Mouse (Mus musculus) kidney, embryonic 16.5 days (tissue): Measurements from ENCODE around the gene Ncbp2. TPM values are rescaled to one million over a fixed set of nuclear protein-coding genes. Genes with fewer than 3 reads are reported as not detected.

ENCODE experiments used
- ATAC-seq: fragments of 200-750 bp; cut with Nextera tagmentation; 2 replicates; pipeline ENCODE4 v1.8.0; 2017; ENCODE audit warnings: moderate TSS enrichment; ENCODE audit not compliant: low FRiP score, low TSS enrichment
- H3K27ac ChIP-seq: fragments of 300-500 bp; sonication (generic); 2 replicates; pipeline ENCODE4 v1.5.1; 2014; ENCODE audit warnings: low read length
- H3K27me3 ChIP-seq: fragments of 300-500 bp; sonication (generic); 2 replicates; pipeline ENCODE4 v1.6.1; 2014; ENCODE audit warnings: low read length, control low read depth, mixed read lengths; ENCODE audit not compliant: insufficient read depth
- H3K36me3 ChIP-seq: fragments of 300-500 bp; sonication (generic); 2 replicates; pipeline ENCODE4 v1.6.1; 2014; ENCODE audit warnings: low read length, control low read depth, mixed read lengths; ENCODE audit not compliant: insufficient read depth
- H3K4me1 ChIP-seq: fragments of 300-500 bp; sonication (generic); 2 replicates; pipeline ENCODE4 v1.6.1; 2014; ENCODE audit warnings: low read length, control low read depth, mixed read lengths; ENCODE audit not compliant: insufficient read depth
- H3K4me2 ChIP-seq: fragments of 300-500 bp; sonication (generic); replicated peaks from 2 replicates; pipeline ENCODE4 v1.6.1; 2014; ENCODE audit warnings: low read depth, low read length
- H3K4me3 ChIP-seq: fragments of 300-500 bp; sonication (generic); 2 replicates; pipeline ENCODE4 v1.5.1; 2014; ENCODE audit warnings: mild to moderate bottlenecking, low read length
- H3K9ac ChIP-seq: fragments of 300-500 bp; sonication (generic); replicated peaks from 2 replicates; pipeline ENCODE4 v1.6.1; 2014; ENCODE audit warnings: low read length
- H3K9me3 ChIP-seq: fragments of 300-500 bp; sonication (generic); 2 replicates; pipeline ENCODE4 v1.6.1; 2016; ENCODE audit warnings: low read length, control low read depth
- WGBS: fragments of 180-500 bp; shearing (Covaris S2); extraction: QIAGEN DNeasy Blood & Tissue Kit; methylation state at CpG from one replicate; pipeline ENCODE4 v1.1.7; 2014; 5-methylcytosine and 5-hydroxymethylcytosine counted together
- polyA plus RNA-seq: library from polyadenylated mRNA; unstranded; fragments of >200 nt; fragmentation: Nextera tagmentation; extraction: Ambion mirVana; gene quantifications from 2 replicates; pipeline ENCODE4 v1.2.1, GENCODE M21; 2015

Ncbp2 gene
- polyA plus RNA-seq, 1 experiment from 2014 or later = 115 TPM

GRCm38 (mm10) chr16:31917776-31918175 is 30.5 kb upstream of the Ncbp2 start:
- H3K27ac ChIP-seq = no peak overlapping the region
- no peaks in the 10 kb centered on the region for H3K27me3 ChIP-seq
- H3K9me3 ChIP-seq = no peaks in the 10 kb centered on the region
- peak overlapping the region; percentile 44 for H3K4me2 ChIP-seq
- peak; percentile 68 for ATAC-seq
- no peaks in the 10 kb centered on the region for H3K36me3 ChIP-seq
- H3K4me3 ChIP-seq = no peak overlapping the region; the same call in 1 of the 2 replicates
- peaks cover 4% of the 10 kb centered on the region; the same call in 1 of the 2 replicates for H3K4me1 ChIP-seq
- 63% methylated on average over 11 of the region's 11 CpGs for whole genome bisulfite sequencing
- no peak overlapping the region; the same call in 1 of the 2 replicates for H3K9ac ChIP-seq

GRCm38 (mm10) chr16:31918248-31918724 is 30.0 kb upstream of the Ncbp2 start:
- peak overlapping the region; percentile 59 for H3K9ac ChIP-seq
- H3K9me3 ChIP-seq = no peaks in the 10 kb centered on the region
- no peaks in the 10 kb centered on the region for H3K36me3 ChIP-seq
- peak overlapping the region; percentile 44 for H3K4me2 ChIP-seq
- H3K4me3 ChIP-seq = peak overlapping the region; percentile 25
- ATAC-seq = peak; percentile 53; the same call in 1 of the 2 replicates
- peaks cover 4% of the 10 kb centered on the region; the same call in 1 of the 2 replicates for H3K4me1 ChIP-seq
- H3K27ac ChIP-seq = no peak overlapping the region
- WGBS = 5% methylated on average over 14 of the region's 14 CpGs
- no peaks in the 10 kb centered on the region for H3K27me3 ChIP-seq

- Histone ChIP-seq H3K4me1 (0 out of 2 replicates have a peak, but pooled peaks cover 4% of the 10 kb centered on the region), H3K36me3 (no peaks in the 10 kb centered on the region), H3K9me3 (no peaks in the 10 kb centered on the region), H3K27ac (no peak overlapping the region), H3K4me2 (no peak overlapping the region), H3K9ac (no peak overlapping the region), H3K27me3 (no peaks in the 10 kb centered on the region), H3K4me3 (no peak overlapping the region)
- no peak for ATAC-seq
- 79% methylated on average over 6 of the region's 6 CpGs for WGBS
These were observed 23.9 kb upstream of the Ncbp2 start for GRCm38 (mm10) chr16:31924368-31924767.

GRCm38 (mm10) chr16:31926091-31926490 is 22.2 kb upstream of the Ncbp2 start:
- Histone ChIP-seq H3K4me3 (no peak overlapping the region), H3K9ac (no peak overlapping the region), H3K4me2 (no peak overlapping the region), H3K27me3 (no peaks in the 10 kb centered on the region), H3K27ac (peak overlapping the region; percentile 27; the same call in 1 of the 2 replicates), H3K9me3 (no peaks in the 10 kb centered on the region), H3K4me1 (0 out of 2 replicates have a peak, but pooled peaks cover 4% of the 10 kb centered on the region), H3K36me3 (no peaks in the 10 kb centered on the region)
- no peak for ATAC-seq
- 71% methylated on average over 6 of the region's 6 CpGs for WGBS

GRCm38 (mm10) chr16:31926547-31927182 is 21.6 kb upstream of the Ncbp2 start:
- H3K36me3 ChIP-seq = no peaks in the 10 kb centered on the region
- no peak overlapping the region for H3K4me2 ChIP-seq
- 72% methylated on average over 13 of the region's 13 CpGs for WGBS
- H3K27me3 ChIP-seq = no peaks in the 10 kb centered on the region
- H3K9ac ChIP-seq = no peak overlapping the region
- ATAC-seq = no peak; the same call in 1 of the 2 replicates
- H3K27ac ChIP-seq = peak overlapping the region; percentile 27; the same call in 1 of the 2 replicates
- 0 out of 2 replicates have a peak, but pooled peaks cover 4% of the 10 kb centered on the region for H3K4me1 ChIP-seq
- no peak overlapping the region for H3K4me3 ChIP-seq
- no peaks in the 10 kb centered on the region for H3K9me3 ChIP-seq

GRCm38 (mm10) chr16:31927412-31927811 is 20.9 kb upstream of the Ncbp2 start:
- no peaks in the 10 kb centered on the region for H3K36me3 ChIP-seq
- 80% methylated on average over 5 of the region's 5 CpGs for WGBS
- ATAC-seq = no peak
- no peak overlapping the region for H3K4me3 ChIP-seq
- H3K27me3 ChIP-seq = no peaks in the 10 kb centered on the region; the same call in 1 of the 2 replicates
- H3K9me3 ChIP-seq = no peaks in the 10 kb centered on the region
- H3K27ac ChIP-seq = no peak overlapping the region
- no peak overlapping the region for H3K9ac ChIP-seq
- 0 out of 2 replicates have a peak, but pooled peaks cover 4% of the 10 kb centered on the region for H3K4me1 ChIP-seq
- no peak overlapping the region for H3K4me2 ChIP-seq

- H3K27ac ChIP-seq = no peak overlapping the region
- H3K4me1 ChIP-seq = peaks cover 26% of the 10 kb centered on the region
- no peaks in the 10 kb centered on the region for H3K9me3 ChIP-seq
- H3K4me3 ChIP-seq = no peak overlapping the region
- no peak overlapping the region for H3K4me2 ChIP-seq
- 59% methylated on average over 17 of the region's 17 CpGs for WGBS
- no peak overlapping the region for H3K9ac ChIP-seq
- H3K36me3 ChIP-seq = no peaks in the 10 kb centered on the region
- peaks cover 27% of the 10 kb centered on the region for H3K27me3 ChIP-seq
- ATAC-seq = no peak
These were observed 17.0 kb upstream of the Ncbp2 start for GRCm38 (mm10) chr16:31931330-31931729.

- Histone ChIP-seq H3K36me3 (no peaks in the 10 kb centered on the region), H3K9ac (0 out of 2 replicates have a peak overlapping the region, but pooled peaks have one; percentile 46), H3K4me1 (peaks cover 26% of the 10 kb centered on the region), H3K9me3 (no peaks in the 10 kb centered on the region; the same call in 1 of the 2 replicates), H3K27ac (no peak overlapping the region), H3K4me2 (peak overlapping the region; percentile 67), H3K27me3 (peaks cover 30% of the 10 kb centered on the region), H3K4me3 (no peak overlapping the region)
- WGBS = 61% methylated on average over 5 of the region's 5 CpGs
- no peak for ATAC-seq
These were observed 16.1 kb upstream of the Ncbp2 start for GRCm38 (mm10) chr16:31932255-31932654.

GRCm38 (mm10) chr16:31932840-31933697 is 15.2 kb upstream of the Ncbp2 start:
- peak; percentile 85 for ATAC-seq
- H3K4me3 ChIP-seq = peak overlapping the region; percentile 53
- H3K4me1 ChIP-seq = peaks cover 26% of the 10 kb centered on the region
- H3K36me3 ChIP-seq = no peaks in the 10 kb centered on the region
- under 1% methylated on average over 50 of the region's 50 CpGs for WGBS
- peaks cover 30% of the 10 kb centered on the region for H3K27me3 ChIP-seq
- no peaks in the 10 kb centered on the region; the same call in 1 of the 2 replicates for H3K9me3 ChIP-seq
- H3K9ac ChIP-seq = peak overlapping the region; percentile 46
- H3K4me2 ChIP-seq = peak overlapping the region; percentile 67
- H3K27ac ChIP-seq = no peak overlapping the region
